Mouse (Mus musculus): ENCODE results near the gene Grhl3.

Grhl3 gene

GRCm38 (mm10) chr4:135531236-135531635, 42.2 kb downstream of the Grhl3 start:
- no peak for DNase-seq (ENCODE audit: low spot score)

GRCm38 (mm10) chr4:135530270-135530669, 43.2 kb downstream of the Grhl3 start:
- no peak for DNase-seq (ENCODE audit: low spot score)

GRCm38 (mm10) chr4:135526039-135526710, 47.3 kb downstream of the Grhl3 start:
- no peak for DNase-seq (ENCODE audit: low spot score)

- no peak for DNase-seq (ENCODE audit: low spot score)
These were observed 48.4 kb downstream of the Grhl3 start for GRCm38 (mm10) chr4:135525057-135525456.

GRCm38 (mm10) chr4:135523939-135524338, 49.5 kb downstream of the Grhl3 start:
- DNase-seq (ENCODE audit: low spot score) = no peak

GRCm38 (mm10) chr4:135520421-135520820, 53.0 kb downstream of the Grhl3 start:
- no peak for DNase-seq (ENCODE audit: low spot score)

GRCm38 (mm10) chr4:135518135-135518534, 55.3 kb downstream of the Grhl3 start:
- no peak for DNase-seq (ENCODE audit: low spot score)

- DNase-seq (ENCODE audit: low spot score) = peak; percentile 54
These were observed 56.8 kb downstream of the Grhl3 start for GRCm38 (mm10) chr4:135516351-135517316.

- no peak for DNase-seq (ENCODE audit: low spot score)
These were observed 58.5 kb downstream of the Grhl3 start for GRCm38 (mm10) chr4:135514925-135515324.

GRCm38 (mm10) chr4:135513865-135514264, 59.6 kb downstream of the Grhl3 start:
- DNase-seq (ENCODE audit: low spot score) = no peak

GRCm38 (mm10) chr4:135509515-135509914, 63.9 kb downstream of the Grhl3 start:
- DNase-seq (ENCODE audit: low spot score) = peak; percentile 67

- peak; percentile 89 for DNase-seq (ENCODE audit: low spot score)
These were observed 64.9 kb downstream of the Grhl3 start for GRCm38 (mm10) chr4:135508419-135509039.

GRCm38 (mm10) chr4:135507547-135508350, 65.7 kb downstream of the Grhl3 start:
- DNase-seq (ENCODE audit: low spot score) = peak; percentile 63

- no peak for DNase-seq (ENCODE audit: low spot score)
These were observed 67.6 kb downstream of the Grhl3 start for GRCm38 (mm10) chr4:135505794-135506193.

GRCm38 (mm10) chr4:135501587-135501986, 71.8 kb downstream of the Grhl3 start:
- DNase-seq (ENCODE audit: low spot score) = no peak

- no peak for DNase-seq (ENCODE audit: low spot score)
These were observed 73.6 kb downstream of the Grhl3 start for GRCm38 (mm10) chr4:135499831-135500230.

- no peak for DNase-seq (ENCODE audit: low spot score)
These were observed 75.3 kb downstream of the Grhl3 start for GRCm38 (mm10) chr4:135498136-135498535.

GRCm38 (mm10) chr4:135495810-135496209, 77.6 kb downstream of the Grhl3 start:
- peak; percentile 34 for DNase-seq (ENCODE audit: low spot score)

GRCm38 (mm10) chr4:135495397-135495791, 78.0 kb downstream of the Grhl3 start:
- no peak for DNase-seq (ENCODE audit: low spot score)

GRCm38 (mm10) chr4:135494521-135495396, 78.7 kb downstream of the Grhl3 start, which contains the start of the genes Stpg1 and Nipal3:
Gene Stpg1, plus strand, starts transcription at chr4:135494790.
Gene Nipal3, minus strand, starts transcription at chr4:135495038.
- DNase-seq (ENCODE audit: low spot score) = peak; percentile 97

All from MN1 (cell line).